Mouse (Mus musculus) cerebellum, postnatal 4 days (tissue): ENCODE results near the gene Tbc1d16.

Experiments used
- DNase-seq, 2 experiments: peaks; one replicate each; pipeline ENCODE4 v3.0.0; 2022; ENCODE audit warnings: low spot score in 2 of 2, mixed read lengths in 1 of 2

Gene Tbc1d16

GRCm38 (mm10) chr11:119236354-119236753 lies 8.1 kb upstream of the Tbc1d16 start:
- no peak for DNase-seq

- DNase-seq: peak in 1 of 2 experiments; percentile 80
Observed at GRCm38 (mm10) chr11:119235596-119235995, 7.3 kb upstream of the Tbc1d16 start.

GRCm38 (mm10) chr11:119234770-119235169 lies 6.5 kb upstream of the Tbc1d16 start:
- no peak for DNase-seq

GRCm38 (mm10) chr11:119228846-119229626 lies 737 bp upstream of the Tbc1d16 start:
- peak in 1 of 2 experiments; percentile 66 for DNase-seq

GRCm38 (mm10) chr11:119227591-119227990 lies 708 bp downstream of the Tbc1d16 start:
- no peak for DNase-seq

GRCm38 (mm10) chr11:119225634-119226033 lies 2.7 kb downstream of the Tbc1d16 start:
- no peak for DNase-seq

GRCm38 (mm10) chr11:119224926-119225325 lies 3.4 kb downstream of the Tbc1d16 start:
- DNase-seq: no peak

GRCm38 (mm10) chr11:119223124-119223890 lies 5.0 kb downstream of the Tbc1d16 start:
- DNase-seq: peak in 1 of 2 experiments; percentile 53

- no peak for DNase-seq
Observed at GRCm38 (mm10) chr11:119221812-119222510, 6.3 kb downstream of the Tbc1d16 start.

GRCm38 (mm10) chr11:119219816-119220465 lies 8.4 kb downstream of the Tbc1d16 start:
- peak; percentile 63 to 91 for DNase-seq

- no peak for DNase-seq
Observed at GRCm38 (mm10) chr11:119217861-119218260, 10.4 kb downstream of the Tbc1d16 start.

- peak in 1 of 2 experiments; percentile 91 for DNase-seq
Observed at GRCm38 (mm10) chr11:119215905-119216507, 12.3 kb downstream of the Tbc1d16 start.

- DNase-seq: peak in 1 of 2 experiments; percentile 73
Observed at GRCm38 (mm10) chr11:119215038-119215904, 13.0 kb downstream of the Tbc1d16 start.

- no peak for DNase-seq
Observed at GRCm38 (mm10) chr11:119213166-119213885, 15.0 kb downstream of the Tbc1d16 start.

GRCm38 (mm10) chr11:119211604-119212309 lies 16.5 kb downstream of the Tbc1d16 start:
- DNase-seq: no peak

GRCm38 (mm10) chr11:119210321-119211100 lies 17.8 kb downstream of the Tbc1d16 start:
- DNase-seq: peak in 1 of 2 experiments; percentile 88

- DNase-seq: peak in 1 of 2 experiments; percentile 89
Observed at GRCm38 (mm10) chr11:119209371-119210025, 18.8 kb downstream of the Tbc1d16 start.
